Mouse (Mus musculus) ES-Bruce4 (cell line): ENCODE data around the gene Adig.

Source experiments
- CTCF ChIP-seq: IDR thresholded peaks from one replicate; pipeline ENCODE4 v1.8.1; 2011; ENCODE audit warnings: low read depth, low read length
- POLR2A ChIP-seq: IDR thresholded peaks from one replicate; pipeline ENCODE4 v1.8.1; 2011; ENCODE audit warnings: low read length; ENCODE audit not compliant: insufficient read depth

GRCm38 (mm10) chr2:158512528-158512927, 10.1 kb downstream of the Adig start, which contains the start of gene Arhgap40:
- TF ChIP-seq POLR2A: no peak
- TF ChIP-seq CTCF: no peak
